In genomic region chr7:80069615-80070327, GRCm38 (mm10) we compare ENCODE assay signal across 8 mouse cellular contexts. TPM values are rescaled to one million over a fixed set of nuclear protein-coding genes. Genes with fewer than 3 reads are reported as not detected.
DNase-seq lines count a peak whose midpoint lies in the region; ATAC-seq and TF ChIP-seq lines count a peak whose summit lies in the region.

No protein-coding gene starts in this region.

- H3K27ac ChIP-seq in intestine, postnatal 0 days (ENCODE audit: low read depth, low read length): 0 out of 2 replicates have a peak overlapping the region, but pooled peaks have one; percentile 28
- no peak overlapping the region; the same call in 1 of the 2 replicates for H3K27ac ChIP-seq in limb, embryonic 14.5 days (replicated peaks; ENCODE audit: low read depth, low read length)

- no peak for TF ChIP-seq POLR2A in limb, embryonic 14.5 days (IDR thresholded peaks at IDR 0.05; ENCODE audit: borderline replicate concordance, extremely low read depth, insufficient read depth, insufficient read length)

- no peaks in the 10 kb centered on the region for H3K9me3 ChIP-seq in E14TG2a.4 (ENCODE audit: low read length)
- H3K9me3 ChIP-seq in intestine, postnatal 0 days (ENCODE audit: control insufficient read depth): no peaks in the 10 kb centered on the region
- no peaks in the 10 kb centered on the region for H3K9me3 ChIP-seq in limb, embryonic 14.5 days (ENCODE audit: control insufficient read depth, low read length)

- no peak for TF ChIP-seq CTCF in E14TG2a.4 (conservative IDR thresholded peaks at IDR 0.05; ENCODE audit: low read length)
- no peak for TF ChIP-seq CTCF in intestine, postnatal 0 days (IDR thresholded peaks at IDR 0.05; ENCODE audit: low read depth)

- no peak overlapping the region for H3K9ac ChIP-seq in intestine, postnatal 0 days (ENCODE audit: low read depth, low read length)
- no peak overlapping the region for H3K9ac ChIP-seq in limb, embryonic 14.5 days (ENCODE audit: low read depth, low read length, severe bottlenecking)

- H3K27me3 ChIP-seq in E14TG2a.4 (ENCODE audit: insufficient read depth, low read length): no peaks in the 10 kb centered on the region
- no peaks in the 10 kb centered on the region for H3K27me3 ChIP-seq in intestine, postnatal 0 days (replicated peaks; ENCODE audit: control insufficient read depth, insufficient read depth, low read length)
- H3K27me3 ChIP-seq in limb, embryonic 14.5 days (ENCODE audit: control insufficient read depth, insufficient read depth, low read length): no peaks in the 10 kb centered on the region

- peaks cover 98% of the 10 kb centered on the region for H3K4me1 ChIP-seq in E14TG2a.4 (replicated peaks; ENCODE audit: low read depth, low read length)
- H3K4me1 ChIP-seq in intestine, postnatal 0 days (replicated peaks; ENCODE audit: control insufficient read depth, insufficient read depth, low read length): peaks cover 2% of the 10 kb centered on the region
- peaks cover 17% of the 10 kb centered on the region for H3K4me1 ChIP-seq in limb, embryonic 14.5 days (ENCODE audit: control insufficient read depth, insufficient read depth, low read length)

- no peak overlapping the region for H3K4me2 ChIP-seq in intestine, postnatal 0 days (replicated peaks; ENCODE audit: low read depth)
- H3K4me2 ChIP-seq in limb, embryonic 14.5 days (replicated peaks; ENCODE audit: low read depth, low read length, severe bottlenecking): no peak overlapping the region

- no peak for ATAC-seq in intestine, postnatal 0 days
- ATAC-seq in limb, embryonic 14.5 days (ENCODE audit: low FRiP score, low read depth): no peak

- peak overlapping the region; percentile 20; the same call in 1 of the 2 replicates for H3K4me3 ChIP-seq in E14TG2a.4 (replicated peaks; ENCODE audit: low read length)
- H3K4me3 ChIP-seq in intestine, postnatal 0 days (ENCODE audit: low read depth, low read length): no peak overlapping the region
- H3K4me3 ChIP-seq in limb, embryonic 14.5 days (replicated peaks; ENCODE audit: low read length): no peak overlapping the region

- H3K36me3 ChIP-seq in E14TG2a.4 (ENCODE audit: insufficient read depth, low read length): peaks cover 77% of the 10 kb centered on the region
- H3K36me3 ChIP-seq in intestine, postnatal 0 days (ENCODE audit: control insufficient read depth, insufficient read depth): no peaks in the 10 kb centered on the region
- H3K36me3 ChIP-seq in limb, embryonic 14.5 days (ENCODE audit: control insufficient read depth, insufficient read depth, low read length): no peaks in the 10 kb centered on the region

- DNase-seq in adrenal gland, postnatal 14 days: peak; percentile 81
- DNase-seq in frontal cortex, postnatal 14 days (ENCODE audit: low spot score in 2 of 2): peak; percentile 41 to 59
- DNase-seq in limb, embryonic 14.5 days (ENCODE audit: low spot score): peak; percentile 27
- peak; percentile 34 for DNase-seq in retina, embryonic 14.5 days (ENCODE audit: low spot score)
- DNase-seq in spleen, postnatal 14 days (ENCODE audit: low spot score in 2 of 2): no peak
- no peak for DNase-seq in spleen, adult 18-20 months

- 29% methylated on average over 13 of the region's 13 CpGs for WGBS in intestine, postnatal 0 days
- 14% methylated on average over 13 of the region's 13 CpGs for WGBS in limb, embryonic 14.5 days

RNA-seq across cellular contexts. Expression of gene Zfp710, which starts 45.2 kb away (rescaled TPM):
- 21.3 and 25.6 TPM in 2 replicates for total RNA-seq in adrenal gland, postnatal 14 days (2021)
- 8.5 and 9.4 TPM in 2 replicates for polyA plus RNA-seq in intestine, postnatal 0 days (2015; fragmentation: Nextera tagmentation; extraction: Ambion mirVana)
- polyA plus RNA-seq in limb, embryonic 14.5 days (2012; rRNA removed): 24.7 and 35.5 TPM in 2 replicates
- 15.0 and 16.9 TPM in 2 replicates for polyA plus RNA-seq in limb, embryonic 14.5 days (2014; fragmentation: Nextera tagmentation; extraction: Ambion mirVana)

RNA-seq across cellular contexts. Expression of gene Idh2, which starts 45.4 kb away (rescaled TPM):
- total RNA-seq in adrenal gland, postnatal 14 days (2021): 353 and 359 TPM in 2 replicates
- 185 and 190 TPM in 2 replicates for polyA plus RNA-seq in intestine, postnatal 0 days (2015; fragmentation: Nextera tagmentation; extraction: Ambion mirVana)
- polyA plus RNA-seq in limb, embryonic 14.5 days (2012; rRNA removed): 457 and 501 TPM in 2 replicates
- 580 and 595 TPM in 2 replicates for polyA plus RNA-seq in limb, embryonic 14.5 days (2014; fragmentation: Nextera tagmentation; extraction: Ambion mirVana)

Comparison
In these comparisons a context has a peak if more than half of its experiments do, and no peak if none do; other contexts are left out.
1. DNase-seq: peak in adrenal gland, postnatal 14 days (single experiment), frontal cortex, postnatal 14 days (2 of 2), limb, embryonic 14.5 days (single experiment) and retina, embryonic 14.5 days (single experiment); none in spleen, postnatal 14 days (0 of 2) and spleen, adult 18-20 months (0 of 2).